Mouse (Mus musculus) lung, adult 2 months (tissue): ENCODE measurements around the gene Kcnj1. TPM values are rescaled to one million over a fixed set of nuclear protein-coding genes. Genes with fewer than 3 reads are reported as not detected.

ENCODE experiments used
- DNase-seq: peaks from one replicate; pipeline ENCODE4 v3.0.0; 2022
- H3K4me1 ChIP-seq: fragments of 200-500 bp; 2 replicates; pipeline ENCODE4 v1.6.1; 2011; ENCODE audit warnings: low read length; ENCODE audit not compliant: control insufficient read depth, insufficient read depth
- H3K4me3 ChIP-seq: fragments of 200-500 bp; replicated peaks from 2 replicates; pipeline ENCODE3; 2011; ENCODE audit warnings: low read depth, mild to moderate bottlenecking, control low read depth, low read length; ENCODE audit errors: extremely low read depth
- CTCF ChIP-seq: fragments of 200-500 bp; IDR thresholded peaks from 2 replicates; pipeline ENCODE4 v1.5.1; 2011; ENCODE audit warnings: mild to moderate bottlenecking, low read length, control low read depth; ENCODE audit not compliant: insufficient read depth
- POLR2A ChIP-seq: fragments of 200-500 bp; IDR thresholded peaks from 2 replicates; pipeline ENCODE4 v1.6.1; 2011; ENCODE audit warnings: low read depth, mild to moderate bottlenecking, control low read depth, low read length, borderline replicate concordance; ENCODE audit errors: extremely low read depth
- WGBS: fragments of 180-500 bp; shearing (Covaris S2); methylation state at CpG from one replicate; pipeline ENCODE4 v1.1.7; 2018; 5-methylcytosine and 5-hydroxymethylcytosine counted together
- polyA plus RNA-seq: library from polyadenylated mRNA; depleted of rRNA; stranded (reverse); fragments of >200 nt; gene quantifications from 2 replicates; pipeline ENCODE4 v1.2.3, GENCODE M21; 2012

Kcnj1 gene
- polyA plus RNA-seq, 1 experiment, result not detected

- no peak overlapping the region for H3K4me3 ChIP-seq
- 75% methylated on average over 10 of the region's 10 CpGs for WGBS
- DNase-seq, result no peak
- H3K4me1 ChIP-seq, result no peaks in the 10 kb centered on the region
- no peak for TF ChIP-seq CTCF
- no peak for TF ChIP-seq POLR2A
Measured at GRCm38 (mm10) chr9:32349344-32349743, 22.9 kb upstream of the Kcnj1 start.

GRCm38 (mm10) chr9:32350332-32350731 lies 22.0 kb upstream of the Kcnj1 start:
- peak; percentile 68 for DNase-seq
- 4% methylated on average over 6 of the region's 6 CpGs for WGBS
- TF ChIP-seq CTCF (peak; percentile 78), POLR2A (no peak)
- H3K4me3 ChIP-seq, result no peak overlapping the region
- no peaks in the 10 kb centered on the region for H3K4me1 ChIP-seq

GRCm38 (mm10) chr9:32360770-32361169 lies 11.5 kb upstream of the Kcnj1 start:
- Histone ChIP-seq H3K4me3 (no peak overlapping the region), H3K4me1 (no peaks in the 10 kb centered on the region)
- no peak for DNase-seq
- no peak for TF ChIP-seq CTCF
- WGBS, result 51% methylated on average over 1 of the region's 1 CpGs

GRCm38 (mm10) chr9:32368812-32369211 lies 3.5 kb upstream of the Kcnj1 start:
- TF ChIP-seq CTCF (no peak), POLR2A (no peak)
- WGBS, result 14% methylated on average over 2 of the region's 2 CpGs
- H3K4me1 ChIP-seq, result no peaks in the 10 kb centered on the region
- H3K4me3 ChIP-seq, result no peak overlapping the region
- DNase-seq, result no peak

GRCm38 (mm10) chr9:32369388-32369787 lies 2.9 kb upstream of the Kcnj1 start:
- Histone ChIP-seq H3K4me1 (no peaks in the 10 kb centered on the region), H3K4me3 (no peak overlapping the region)
- WGBS, result 47% methylated on average over 6 of the region's 6 CpGs
- no peak for DNase-seq
- TF ChIP-seq POLR2A (no peak), CTCF (no peak)

GRCm38 (mm10) chr9:32373656-32374055 lies 1.4 kb downstream of the Kcnj1 start:
- 96% methylated on average over 6 of the region's 6 CpGs for WGBS
- DNase-seq, result no peak
- Histone ChIP-seq H3K4me1 (no peaks in the 10 kb centered on the region), H3K4me3 (no peak overlapping the region)
- TF ChIP-seq POLR2A, result no peak

- Histone ChIP-seq H3K4me3 (no peak overlapping the region), H3K4me1 (no peaks in the 10 kb centered on the region)
- DNase-seq, result no peak
- TF ChIP-seq POLR2A (no peak), CTCF (no peak)
- 53% methylated on average over 7 of the region's 7 CpGs for whole genome bisulfite sequencing
Measured at GRCm38 (mm10) chr9:32376031-32376430, 3.7 kb downstream of the Kcnj1 start.

GRCm38 (mm10) chr9:32376863-32377590 lies 4.7 kb downstream of the Kcnj1 start:
- no peak overlapping the region for H3K4me3 ChIP-seq
- DNase-seq, result no peak
- H3K4me1 ChIP-seq, result no peaks in the 10 kb centered on the region
- TF ChIP-seq CTCF, result no peak
- TF ChIP-seq POLR2A, result no peak
- WGBS, result 77% methylated on average over 5 of the region's 5 CpGs

- DNase-seq, result no peak
- 88% methylated on average over 4 of the region's 4 CpGs for WGBS
- no peak for TF ChIP-seq POLR2A
- TF ChIP-seq CTCF, result no peak
- no peak overlapping the region for H3K4me3 ChIP-seq
- no peaks in the 10 kb centered on the region for H3K4me1 ChIP-seq
Measured at GRCm38 (mm10) chr9:32384906-32385305, 12.6 kb downstream of the Kcnj1 start.

- TF ChIP-seq CTCF, result peak; percentile 74
- TF ChIP-seq POLR2A, result no peak
- WGBS, result 97% methylated on average over 1 of the region's 1 CpGs
- no peak overlapping the region for H3K4me3 ChIP-seq
- H3K4me1 ChIP-seq, result no peaks in the 10 kb centered on the region
- no peak for DNase-seq
Measured at GRCm38 (mm10) chr9:32388120-32388519, 15.8 kb downstream of the Kcnj1 start.
